Mouse (Mus musculus) C2C12 (cell line): Measurements from ENCODE around the gene Brd3. TPM values are rescaled to one million over a fixed set of nuclear protein-coding genes. Genes with fewer than 3 reads are reported as not detected.

ENCODE experiments used
- H3K27me3 ChIP-seq: one replicate; pipeline ENCODE4 v1.6.1; 2011; ENCODE audit not compliant: control insufficient read depth, insufficient read depth, insufficient read length
- H3K36me3 ChIP-seq: one replicate; pipeline ENCODE4 v1.6.1; 2011; ENCODE audit not compliant: control insufficient read depth, insufficient read depth
- H3K4me3 ChIP-seq: one replicate; pipeline ENCODE4 v1.5.1; 2011; ENCODE audit warnings: mild to moderate bottlenecking, control low read depth; ENCODE audit not compliant: poor library complexity, insufficient read depth, severe bottlenecking
- H3K79me2 ChIP-seq: one replicate; pipeline ENCODE4 v1.6.1; 2011; ENCODE audit not compliant: control insufficient read depth, insufficient read depth
- H3K79me3 ChIP-seq: one replicate; pipeline ENCODE4 v1.6.1; 2011; ENCODE audit warnings: low read depth, control low read depth
- H3ac ChIP-seq: one replicate; pipeline ENCODE3; 2011; ENCODE audit warnings: low read depth; ENCODE audit not compliant: control insufficient read depth, insufficient read length
- CEBPB ChIP-seq: IDR thresholded peaks from one replicate; pipeline ENCODE4 v1.6.1; 2011; ENCODE audit warnings: low read depth, mild to moderate bottlenecking, control low read depth, moderate library complexity
- CTCF ChIP-seq: IDR thresholded peaks from one replicate; pipeline ENCODE4 v1.5.1; 2011; ENCODE audit not compliant: control insufficient read depth, insufficient read depth, insufficient read length
- FOSL1 ChIP-seq: IDR thresholded peaks from one replicate; pipeline ENCODE4 v1.8.0; 2011; ENCODE audit warnings: mild to moderate bottlenecking, low read length; ENCODE audit not compliant: poor library complexity, insufficient read depth, severe bottlenecking
- MAX ChIP-seq: IDR thresholded peaks from one replicate; pipeline ENCODE4 v1.6.1; 2011; ENCODE audit warnings: mild to moderate bottlenecking, control low read depth
- MYOD1 ChIP-seq: IDR thresholded peaks from one replicate; pipeline ENCODE4 v1.6.1; 2011; ENCODE audit warnings: low read depth; ENCODE audit not compliant: control insufficient read depth, insufficient read length
- MYOG ChIP-seq: IDR thresholded peaks from one replicate; pipeline ENCODE4 v1.6.1; 2011; ENCODE audit not compliant: control insufficient read depth, insufficient read length; ENCODE audit errors: extremely low read depth
- USF1 ChIP-seq: IDR thresholded peaks from one replicate; pipeline ENCODE4 v1.6.1; 2011; ENCODE audit warnings: low read depth, mild to moderate bottlenecking, control low read depth, moderate library complexity
- polyA plus RNA-seq: library from polyadenylated mRNA; unstranded; fragments of >200 nt; fragmentation: generic; extraction: Trizol; gene quantifications from one replicate; pipeline ENCODE4 v1.2.1, GENCODE M21; 2012; ENCODE audit warnings: missing spikeins

The Brd3 gene
- polyA plus RNA-seq, 1 experiment = 21.6 TPM

- peaks cover 8% of the 10 kb centered on the region for H3K79me2 ChIP-seq
- no peak overlapping the region for H3ac ChIP-seq
- no peak for TF ChIP-seq FOSL1
- TF ChIP-seq MYOD1 = no peak
- no peak for TF ChIP-seq CEBPB
- no peak for TF ChIP-seq USF1
- no peak for TF ChIP-seq CTCF
- no peak for TF ChIP-seq MAX
- TF ChIP-seq MYOG = no peak
- H3K27me3 ChIP-seq = no peaks in the 10 kb centered on the region
- H3K36me3 ChIP-seq = no peaks in the 10 kb centered on the region
- H3K79me3 ChIP-seq = peaks cover 3% of the 10 kb centered on the region
- H3K4me3 ChIP-seq = no peak overlapping the region
Observed at GRCm38 (mm10) chr2:27430621-27431020, 76.8 kb downstream of the Brd3 start.

- Histone ChIP-seq H3K27me3 (no peaks in the 10 kb centered on the region), H3K4me3 (no peak overlapping the region), H3K79me3 (peaks cover 22% of the 10 kb centered on the region), H3K36me3 (no peaks in the 10 kb centered on the region), H3ac (no peak overlapping the region), H3K79me2 (peaks cover 34% of the 10 kb centered on the region)
- peak; percentile 62 for TF ChIP-seq MAX
- no peak for TF ChIP-seq USF1
- TF ChIP-seq CTCF = peak; percentile 77
Observed at GRCm38 (mm10) chr2:27428071-27428470, 79.4 kb downstream of the Brd3 start.

- Histone ChIP-seq H3K79me2 (peaks cover 45% of the 10 kb centered on the region), H3K79me3 (peaks cover 33% of the 10 kb centered on the region), H3K4me3 (peak within 1 kb of the TSS; percentile 75), H3K27me3 (no peaks in the 10 kb centered on the region), H3K36me3 (no peaks in the 10 kb centered on the region), H3ac (peak within 1 kb of the TSS; percentile 83)
- TF ChIP-seq MYOD1 (no peak), MAX (peak; percentile 86)
Observed at GRCm38 (mm10) chr2:27426855-27427457, 80.5 kb downstream of the Brd3 start, which contains the start of gene Vav2. Gene Vav2 (minus strand): TSS chr2:27427033.

GRCm38 (mm10) chr2:27426406-27426854 is 81.0 kb downstream of the Brd3 start:
- no peaks in the 10 kb centered on the region for H3K27me3 ChIP-seq
- peak overlapping the region; percentile 75 for H3K4me3 ChIP-seq
- no peaks in the 10 kb centered on the region for H3K36me3 ChIP-seq
- H3K79me2 ChIP-seq = peaks cover 50% of the 10 kb centered on the region
- H3K79me3 ChIP-seq = peaks cover 35% of the 10 kb centered on the region
- H3ac ChIP-seq = peak overlapping the region; percentile 83
- no peak for TF ChIP-seq MYOD1
- no peak for TF ChIP-seq USF1
- TF ChIP-seq MAX = no peak
- no peak for TF ChIP-seq CEBPB
- no peak for TF ChIP-seq FOSL1
- no peak for TF ChIP-seq MYOG
- no peak for TF ChIP-seq CTCF

- Histone ChIP-seq H3K4me3 (peak overlapping the region; percentile 75), H3K79me3 (peaks cover 37% of the 10 kb centered on the region), H3K79me2 (peaks cover 56% of the 10 kb centered on the region), H3K27me3 (no peaks in the 10 kb centered on the region), H3K36me3 (no peaks in the 10 kb centered on the region), H3ac (peak overlapping the region; percentile 83)
- no peak for TF ChIP-seq USF1
- TF ChIP-seq CTCF = no peak
- no peak for TF ChIP-seq MYOG
- no peak for TF ChIP-seq FOSL1
- no peak for TF ChIP-seq MAX
- TF ChIP-seq MYOD1 = no peak
- TF ChIP-seq CEBPB = no peak
Observed at GRCm38 (mm10) chr2:27425751-27426405, 81.6 kb downstream of the Brd3 start.

- H3K36me3 ChIP-seq = no peaks in the 10 kb centered on the region
- peaks cover 43% of the 10 kb centered on the region for H3K79me3 ChIP-seq
- H3ac ChIP-seq = peak overlapping the region; percentile 83
- TF ChIP-seq CEBPB = no peak
- no peak for TF ChIP-seq MAX
- no peak for TF ChIP-seq USF1
- TF ChIP-seq MYOG = no peak
- TF ChIP-seq MYOD1 = no peak
- peaks cover 63% of the 10 kb centered on the region for H3K79me2 ChIP-seq
- H3K27me3 ChIP-seq = no peaks in the 10 kb centered on the region
- peak overlapping the region; percentile 75 for H3K4me3 ChIP-seq
Observed at GRCm38 (mm10) chr2:27425161-27425611, 82.3 kb downstream of the Brd3 start.
